Mouse (Mus musculus) T-cell, adult 2 months (primary cell): ENCODE data around the gene Lrrk1.

Experiments used
- DNase-seq: peaks from one replicate; pipeline ENCODE4 v3.0.0; 2022; ENCODE audit warnings: low spot score

The Lrrk1 gene

DNA sequence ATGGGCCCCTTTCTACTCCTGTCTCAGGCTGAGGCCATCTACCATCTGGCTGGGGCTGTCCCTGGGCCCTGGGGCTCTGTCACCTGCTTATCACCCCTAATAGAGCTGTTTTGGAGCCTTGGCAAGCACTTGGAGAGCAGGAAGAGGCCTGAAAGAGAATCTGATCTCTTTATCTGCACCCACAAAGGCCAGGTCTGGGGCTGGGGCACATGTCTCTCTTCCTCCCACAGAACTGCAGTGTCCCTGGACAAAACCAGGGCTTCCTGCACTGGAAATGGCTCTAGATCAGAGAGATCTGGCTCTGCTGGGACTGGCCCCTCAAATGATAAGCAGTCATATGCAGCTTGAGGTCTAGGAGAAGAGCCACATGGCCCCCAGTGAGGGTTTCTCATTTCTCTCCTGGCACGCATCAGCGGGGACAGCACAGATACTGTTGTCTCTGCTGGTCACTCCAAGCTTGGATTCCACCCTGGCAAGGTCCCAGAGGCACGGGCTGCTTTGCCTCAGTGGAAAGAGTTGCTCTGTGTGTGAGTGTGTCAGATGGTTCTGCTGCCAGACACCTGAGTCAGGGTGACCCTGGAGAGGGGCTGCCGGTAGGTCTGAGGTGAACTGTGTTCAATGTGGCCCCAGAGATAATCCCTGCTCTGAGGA, 200.4 kb downstream of the Lrrk1 start:
- DNase-seq = no peak

- peak; percentile 64 for DNase-seq
Observed at GRCm38 (mm10) chr7:66185370-66185769, 202.8 kb downstream of the Lrrk1 start.

GRCm38 (mm10) chr7:66184026-66184425, 204.1 kb downstream of the Lrrk1 start:
- no peak for DNase-seq

DNA sequence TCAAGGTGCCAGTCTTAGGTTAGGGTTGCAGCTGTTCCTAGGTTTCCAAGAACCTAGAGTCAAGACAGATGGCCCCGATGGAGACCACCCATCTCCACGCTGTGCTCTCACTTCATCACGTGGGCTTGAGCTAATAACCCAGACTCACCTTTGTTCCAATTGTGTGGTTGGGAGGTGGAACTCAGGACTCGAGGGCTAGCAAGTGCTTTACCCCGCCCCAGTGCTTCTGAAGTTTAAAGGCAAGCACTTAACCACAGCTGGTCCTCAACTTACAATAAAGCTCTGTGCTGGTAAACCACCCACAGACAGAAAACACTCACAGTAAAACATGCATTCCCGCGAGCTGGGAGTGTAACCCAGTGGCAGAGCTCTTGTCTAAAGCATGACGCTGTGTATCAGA, 204.7 kb downstream of the Lrrk1 start:
- no peak for DNase-seq

DNA sequence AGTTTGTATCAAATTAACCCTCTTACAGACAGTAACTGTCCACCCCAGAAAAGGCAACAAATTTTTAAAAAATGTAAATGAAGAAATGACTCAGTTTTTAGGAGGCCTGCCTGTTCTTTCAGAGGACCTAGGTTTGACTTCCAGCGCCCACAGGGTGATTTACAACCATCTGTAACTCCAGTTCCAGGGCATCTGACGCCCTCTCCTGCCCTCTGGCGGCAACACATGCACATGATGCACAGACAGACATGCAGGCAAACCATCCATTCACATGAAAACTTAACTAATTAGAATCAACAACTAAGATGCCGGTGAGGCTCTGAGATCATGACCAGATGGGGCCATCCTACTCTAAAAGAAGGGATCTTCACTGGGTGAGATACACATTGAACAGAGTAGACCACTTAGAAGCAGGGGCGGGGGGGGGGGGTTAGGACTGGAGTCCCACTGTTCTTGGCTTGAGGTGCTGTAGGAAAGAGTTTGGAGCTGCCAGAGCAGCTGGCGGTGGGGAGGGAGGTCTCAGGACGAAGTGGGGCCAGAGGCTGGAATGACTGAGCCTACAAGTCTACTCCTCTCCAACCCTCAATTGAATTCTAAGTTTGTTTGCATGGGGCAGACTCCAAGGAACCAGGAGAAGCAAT, 206.0 kb downstream of the Lrrk1 start:
- DNase-seq = no peak

DNA sequence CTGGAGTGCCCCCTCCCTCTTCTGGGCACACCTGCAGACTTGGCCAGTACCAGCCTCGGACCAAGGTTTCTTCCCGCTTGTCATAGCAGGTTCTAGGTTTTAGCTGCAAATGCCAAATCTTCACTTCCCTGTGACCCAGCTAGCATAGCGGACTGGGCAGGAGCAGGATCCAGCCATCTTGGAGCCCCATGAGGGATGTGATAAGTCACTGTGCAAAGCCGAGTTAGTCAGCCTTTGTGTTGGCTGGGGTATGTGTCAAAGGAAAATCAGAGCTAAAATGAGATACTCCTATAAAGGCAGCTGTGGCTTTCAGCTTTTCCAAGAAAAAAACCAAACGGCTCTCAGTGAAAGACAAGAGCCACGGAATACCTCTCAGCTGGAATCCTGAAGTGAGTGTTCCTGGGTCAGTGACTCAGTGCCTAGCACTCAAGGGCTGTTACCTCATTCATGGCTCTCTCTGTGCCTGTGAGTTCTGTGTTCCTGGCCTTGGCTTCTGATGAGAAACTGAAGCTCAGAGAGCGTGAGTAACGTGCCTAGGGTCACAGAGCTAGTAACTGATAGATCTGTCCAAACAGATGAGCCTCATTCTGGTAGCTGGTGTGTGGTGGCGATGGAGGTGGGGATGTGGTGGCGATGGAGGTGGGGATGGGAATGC, 207.3 kb downstream of the Lrrk1 start:
- DNase-seq = no peak

DNA sequence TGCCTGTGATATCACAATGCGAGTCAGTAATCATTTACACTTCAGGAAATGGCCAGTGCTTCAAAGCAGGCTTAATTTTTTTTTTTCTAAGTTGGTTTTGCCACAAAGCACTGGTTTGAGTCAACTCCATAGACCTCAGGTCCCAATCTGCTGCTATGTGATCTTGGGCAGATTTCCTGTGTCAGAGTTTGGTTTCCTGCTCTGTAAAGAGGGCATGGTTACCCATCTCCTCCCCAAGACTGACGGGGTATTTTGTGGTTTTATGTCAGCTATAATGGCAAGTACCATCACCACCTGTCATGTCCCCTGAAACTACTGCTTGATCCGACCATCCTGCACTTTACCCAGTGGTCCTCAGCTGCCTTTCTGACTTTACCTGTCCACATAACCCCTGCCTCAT, 207.9 kb downstream of the Lrrk1 start:
- DNase-seq = peak; percentile 67

DNA sequence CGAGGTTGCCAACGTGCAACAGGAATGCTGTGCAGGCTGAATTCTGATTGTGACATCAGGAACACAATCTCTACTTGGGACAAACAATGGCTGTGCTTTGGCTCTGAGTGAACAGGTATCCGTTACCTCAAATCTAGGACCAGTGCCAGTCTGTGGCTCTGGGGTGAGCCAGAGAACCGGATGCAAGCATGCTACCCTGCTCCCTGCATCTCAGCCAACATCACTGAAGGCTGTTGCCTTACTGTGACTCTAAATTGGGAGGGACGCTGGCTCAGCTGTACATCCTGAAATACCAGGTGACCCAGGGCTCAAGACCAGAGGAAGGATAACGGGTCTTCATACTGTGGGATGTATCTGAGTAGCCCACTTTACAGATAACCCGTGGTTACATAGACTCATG, 208.4 kb downstream of the Lrrk1 start:
- no peak for DNase-seq

GRCm38 (mm10) chr7:66179120-66179581, 209.0 kb downstream of the Lrrk1 start:
- DNase-seq = no peak

DNA sequence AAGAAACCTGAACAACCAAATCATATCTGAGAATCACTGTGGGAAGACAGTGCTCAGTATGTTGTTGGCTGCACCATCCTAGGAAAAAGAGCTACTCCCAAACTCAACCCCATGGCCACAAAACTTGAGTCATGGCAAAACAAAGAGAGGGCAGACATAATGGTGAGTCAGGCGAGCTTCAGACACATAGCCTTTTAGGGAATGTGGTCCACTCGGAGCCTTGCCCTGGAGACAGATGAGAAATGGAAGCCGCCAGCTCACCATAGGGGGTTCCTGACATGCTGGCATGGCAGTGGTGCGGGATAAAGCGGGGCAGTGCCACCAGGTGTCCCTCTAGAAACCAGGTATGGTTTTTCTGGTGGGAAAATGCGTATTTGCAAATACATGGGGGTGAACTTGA, 210.0 kb downstream of the Lrrk1 start:
- no peak for DNase-seq

DNA sequence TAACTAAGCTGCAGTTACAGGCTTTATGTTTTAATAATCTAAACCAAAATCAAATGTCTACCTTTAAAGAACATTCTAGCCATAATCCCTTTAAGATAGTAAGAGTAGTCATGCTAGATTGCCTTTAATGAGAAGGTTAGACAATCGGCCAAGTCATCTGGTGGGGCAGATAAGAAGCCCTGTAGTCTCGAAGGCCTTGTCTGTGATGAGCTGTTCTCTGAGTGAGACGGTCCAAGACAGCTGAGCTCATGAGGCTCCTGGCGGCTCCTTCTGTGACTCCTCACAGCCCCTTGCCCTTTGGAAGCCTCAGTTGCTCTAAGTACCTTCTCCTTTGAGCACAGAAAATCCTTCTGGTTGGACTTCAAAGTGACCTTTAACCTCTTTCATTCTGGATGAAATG, 211.2 kb downstream of the Lrrk1 start:
- DNase-seq = no peak
